Mouse (Mus musculus) liver, embryonic 14.5 days (tissue): ENCODE measurements around the gene Samd4. TPM values are rescaled to one million over a fixed set of nuclear protein-coding genes. Genes with fewer than 3 reads are reported as not detected.

Experiments
- ATAC-seq: fragments of 200-750 bp; cut with Nextera tagmentation; 2 replicates; pipeline ENCODE4 v1.8.0; 2017; ENCODE audit warnings: moderate number of reproducible peaks, mild to moderate bottlenecking, moderate library complexity; ENCODE audit not compliant: insufficient read depth
- DNase-seq, 3 experiments: peaks; one replicate each; pipeline ENCODE4 v3.0.0-alpha.2; 2012 to 2013; ENCODE audit warnings: low read depth in 3 of 3, low spot score in 3 of 3
- H3K27ac ChIP-seq: fragments of 300-500 bp; sonication (generic); 2 replicates; pipeline ENCODE4 v1.5.1; 2014; ENCODE audit warnings: moderate library complexity, mild to moderate bottlenecking, control low read depth, inconsistent platforms
- H3K27me3 ChIP-seq: fragments of 300-500 bp; sonication (generic); 2 replicates; pipeline ENCODE4 v1.6.1; 2014; ENCODE audit warnings: mild to moderate bottlenecking, low read length, moderate library complexity; ENCODE audit not compliant: control insufficient read depth, insufficient read depth
- H3K36me3 ChIP-seq: fragments of 300-500 bp; sonication (generic); replicated peaks from 2 replicates; pipeline ENCODE4 v1.6.1; 2014; ENCODE audit warnings: low read depth; ENCODE audit not compliant: control insufficient read depth, insufficient read depth
- H3K4me1 ChIP-seq, 2 experiments: fragments of 200-500 bp in 1 of 2; fragments of 300-500 bp in 1 of 2; sonication (generic) in 1 of 2; replicated peaks; 2 replicates each; pipeline ENCODE4 v1.6.1; 2012 to 2014; ENCODE audit warnings: antibody characterized with exemption in 1 of 2, inconsistent platforms in 1 of 2, low read length in 1 of 2; ENCODE audit not compliant: control insufficient read depth in 2 of 2, insufficient read depth in 2 of 2
- H3K4me2 ChIP-seq: fragments of 300-500 bp; sonication (generic); 2 replicates; pipeline ENCODE4 v1.6.1; 2014; ENCODE audit warnings: low read depth, mild to moderate bottlenecking, control low read depth, moderate library complexity
- H3K4me3 ChIP-seq, 2 experiments: fragments of 200-500 bp in 1 of 2; fragments of 300-500 bp in 1 of 2; sonication (generic) in 1 of 2; 2 replicates each; pipeline ENCODE4 v1.5.1; 2012 to 2014; ENCODE audit warnings: low read depth in 2 of 2, low read length in 2 of 2, mild to moderate bottlenecking in 2 of 2, control low read depth in 1 of 2, inconsistent platforms in 1 of 2, moderate library complexity in 1 of 2; ENCODE audit not compliant: insufficient read depth in 1 of 2
- H3K9ac ChIP-seq: fragments of 300-500 bp; sonication (generic); replicated peaks from 2 replicates; pipeline ENCODE4 v1.6.1; 2014; ENCODE audit warnings: mild to moderate bottlenecking, control low read depth, moderate library complexity
- H3K9me3 ChIP-seq: fragments of 300-500 bp; sonication (generic); 2 replicates; pipeline ENCODE4 v1.6.1; 2016; ENCODE audit warnings: low read length, mixed read lengths; ENCODE audit not compliant: control insufficient read depth
- CTCF ChIP-seq: IDR thresholded peaks from 2 replicates; pipeline ENCODE4 v1.5.1; 2016; ENCODE audit warnings: antibody characterized with exemption, low read depth, control low read depth
- EP300 ChIP-seq: IDR thresholded peaks from 2 replicates; pipeline ENCODE4 v1.6.1; 2016; ENCODE audit warnings: antibody characterized with exemption, low read depth
- WGBS: fragments of 180-500 bp; shearing (Covaris S2); extraction: QIAGEN DNeasy Blood & Tissue Kit; methylation state at CpG from one replicate; pipeline ENCODE4 v1.1.7; 2014; ENCODE audit not compliant: insufficient replicate concordance; 5-methylcytosine and 5-hydroxymethylcytosine counted together
- polyA plus RNA-seq, 2 experiments: library from polyadenylated mRNA; depleted of rRNA in 1 of 2; stranded (reverse) in 1 of 2; unstranded in 1 of 2; fragments of >200 nt; fragmentation: Nextera tagmentation in 1 of 2; extraction: Ambion mirVana in 1 of 2; gene quantifications; 2 replicates each; pipeline versions ENCODE4 v1.2.1 to v1.2.3; 2012 to 2014

The Samd4 gene
- polyA plus RNA-seq, 2 experiments = 0.19 to 0.39 TPM

DNA sequence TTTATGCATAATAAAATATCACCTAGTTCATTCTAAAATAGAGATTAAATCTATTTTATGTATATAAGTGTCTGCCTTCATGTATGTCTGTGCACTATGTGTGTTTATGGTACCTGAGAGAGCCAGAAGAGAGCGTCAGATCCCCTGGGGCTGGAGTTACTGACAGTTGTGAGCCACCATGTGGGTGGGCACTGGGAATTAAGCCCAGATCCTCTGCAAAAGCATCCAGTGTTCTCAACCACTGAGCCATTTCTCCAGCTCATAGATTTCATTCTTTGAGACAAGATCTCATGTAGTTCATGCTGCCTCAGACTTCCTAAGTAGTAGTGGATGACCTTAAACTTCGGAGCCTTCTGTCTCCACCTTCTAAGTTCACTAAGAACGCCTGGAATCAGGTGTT, 133.0 kb downstream of the Samd4 start:
- ATAC-seq = no peak
- no peak overlapping the region for H3K27ac ChIP-seq
- no peaks in the 10 kb centered on the region for H3K27me3 ChIP-seq

DNA sequence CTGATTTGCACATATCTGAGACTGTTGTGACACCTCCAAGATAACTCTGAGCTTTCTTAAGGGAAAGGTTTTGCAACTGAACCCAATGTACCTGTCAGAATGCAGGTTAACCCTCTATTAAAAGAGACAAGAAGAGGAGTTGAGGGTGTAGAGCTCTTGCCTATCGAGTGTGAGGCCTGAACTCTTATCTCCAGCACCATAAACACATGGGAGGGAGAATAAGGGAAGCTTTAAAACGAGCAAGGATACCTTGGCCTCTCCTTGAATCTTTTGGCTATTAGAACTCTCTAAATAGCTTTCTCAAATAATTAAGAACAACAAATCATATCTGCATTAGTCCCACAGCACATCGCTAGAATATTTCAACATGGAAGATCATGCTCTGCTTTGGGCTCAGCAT, 135.0 kb downstream of the Samd4 start:
- no peak for ATAC-seq

More for the DNA sequence above, 133.0 kb downstream of the Samd4 start:
- WGBS = 69% methylated on average over 3 of the region's 3 CpGs
- Histone ChIP-seq H3K4me1 (no peaks in the 10 kb centered on the region), H3K4me3 (no peak overlapping the region), H3K9ac (no peak overlapping the region), H3K9me3 (no peaks in the 10 kb centered on the region), H3K4me2 (no peak overlapping the region), H3K36me3 (no peaks in the 10 kb centered on the region)
- DNase-seq = no peak
- TF ChIP-seq CTCF = no peak
- no peak for TF ChIP-seq EP300

DNA sequence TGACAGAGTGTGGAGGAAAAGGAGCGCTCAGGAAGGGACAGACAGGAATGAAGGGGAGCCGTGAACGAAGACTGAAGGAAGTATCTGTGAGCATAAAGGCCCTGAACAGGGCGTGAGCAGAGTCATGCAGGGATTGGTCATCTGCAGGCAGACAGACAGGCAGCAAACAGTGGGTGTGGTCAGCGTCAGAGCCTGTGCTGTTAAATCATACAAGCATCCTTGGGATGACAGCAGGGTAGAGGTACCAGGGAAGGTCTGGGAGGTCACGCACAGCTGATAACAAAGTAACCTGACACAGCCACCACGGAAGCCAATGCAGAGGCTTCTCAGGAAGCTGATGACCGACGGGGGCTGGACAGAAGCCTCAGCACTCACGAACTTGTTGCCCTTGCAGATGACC, 138.2 kb downstream of the Samd4 start:
- no peak overlapping the region for H3K9ac ChIP-seq
- H3K4me2 ChIP-seq = no peak overlapping the region
- TF ChIP-seq EP300 (no peak), CTCF (no peak)
- no peaks in the 10 kb centered on the region for H3K27me3 ChIP-seq
- H3K4me3 ChIP-seq = no peak overlapping the region
- H3K36me3 ChIP-seq = no peaks in the 10 kb centered on the region
- 36% methylated on average over 10 of the region's 10 CpGs for WGBS
- H3K27ac ChIP-seq = no peak overlapping the region
- no peak for DNase-seq
- H3K9me3 ChIP-seq = no peaks in the 10 kb centered on the region
- no peaks in the 10 kb centered on the region for H3K4me1 ChIP-seq
- ATAC-seq = no peak

More for the DNA sequence above, 135.0 kb downstream of the Samd4 start:
- peak in 2 of 3 experiments; percentile 96 to 99 for DNase-seq
- H3K9ac ChIP-seq = no peak overlapping the region
- H3K9me3 ChIP-seq = no peaks in the 10 kb centered on the region
- WGBS = 43% methylated on average over 3 of the region's 3 CpGs
- TF ChIP-seq CTCF = no peak
- no peak for TF ChIP-seq EP300
- H3K4me3 ChIP-seq = no peak overlapping the region
- H3K4me2 ChIP-seq = no peak overlapping the region
- no peak overlapping the region for H3K27ac ChIP-seq
- H3K36me3 ChIP-seq = no peaks in the 10 kb centered on the region
- H3K27me3 ChIP-seq = no peaks in the 10 kb centered on the region
- H3K4me1 ChIP-seq = no peaks in the 10 kb centered on the region

DNA sequence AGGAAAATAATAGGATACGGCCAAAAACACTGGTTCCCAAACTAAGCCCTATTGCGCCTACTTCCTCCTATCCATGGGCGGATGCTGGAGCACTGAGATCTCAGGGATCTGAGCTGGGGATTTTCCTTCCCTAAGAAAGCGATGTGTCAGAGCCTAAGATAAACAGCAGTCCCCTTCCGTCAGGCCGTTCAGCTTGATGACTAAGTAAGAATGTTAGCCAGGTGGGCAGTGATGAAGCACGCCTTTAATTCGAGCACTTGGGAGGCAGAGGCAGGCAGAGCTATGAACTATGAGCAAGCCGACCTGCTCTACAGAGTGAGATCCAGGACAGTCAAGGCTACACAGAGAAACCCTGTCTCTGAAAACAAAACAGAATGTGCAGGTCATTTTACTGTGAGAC, 140.9 kb downstream of the Samd4 start:
- Histone ChIP-seq H3K4me1 (no peaks in the 10 kb centered on the region), H3K4me2 (no peak overlapping the region), H3K36me3 (no peaks in the 10 kb centered on the region), H3K4me3 (no peak overlapping the region), H3K9ac (no peak overlapping the region), H3K9me3 (no peaks in the 10 kb centered on the region), H3K27me3 (no peaks in the 10 kb centered on the region), H3K27ac (no peak overlapping the region)
- TF ChIP-seq CTCF = no peak
- no peak for TF ChIP-seq EP300
- DNase-seq (no peak), ATAC-seq (no peak)
- WGBS = 66% methylated on average over 9 of the region's 9 CpGs

DNA sequence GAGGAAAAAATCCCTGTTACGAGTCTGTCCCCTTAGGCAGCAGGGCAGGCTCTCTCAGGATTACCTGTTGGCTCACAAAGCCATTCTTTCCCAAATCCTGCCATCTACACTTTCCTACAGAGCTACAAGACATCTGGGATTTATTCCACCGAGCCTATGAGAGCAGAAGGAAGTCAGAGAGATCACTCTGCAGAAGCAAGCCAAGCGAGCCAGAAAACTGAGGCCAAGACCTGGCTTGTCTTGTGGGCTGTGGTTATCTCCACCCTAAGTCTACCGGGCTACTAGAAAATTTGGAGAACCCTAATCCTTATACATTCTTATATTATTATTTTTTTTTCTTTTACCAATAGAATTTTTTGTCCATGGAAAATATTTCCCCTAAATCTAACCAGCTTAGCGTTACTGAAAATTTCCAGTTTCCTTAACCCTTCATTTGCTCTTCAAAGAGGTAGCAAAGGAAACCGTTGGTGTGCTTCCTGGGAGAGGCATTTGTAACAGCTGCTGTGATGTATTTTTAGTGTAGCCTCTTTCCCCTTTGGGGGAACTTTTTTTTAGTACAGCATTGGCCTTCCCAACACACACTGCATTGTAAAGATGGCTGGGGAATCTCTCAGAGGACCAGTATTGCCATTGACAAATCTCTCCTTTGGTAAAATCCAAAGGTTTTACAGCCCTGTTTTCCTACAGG, 144.9 kb downstream of the Samd4 start:
- DNase-seq = no peak
- Histone ChIP-seq H3K27ac (no peak overlapping the region), H3K27me3 (no peaks in the 10 kb centered on the region), H3K4me1 (no peaks in the 10 kb centered on the region), H3K4me3 (no peak overlapping the region), H3K9me3 (no peaks in the 10 kb centered on the region), H3K36me3 (no peaks in the 10 kb centered on the region), H3K9ac (no peak overlapping the region), H3K4me2 (no peak overlapping the region)
- 46% methylated on average over 6 of the region's 6 CpGs for WGBS
- TF ChIP-seq CTCF = no peak
- TF ChIP-seq EP300 = no peak
- ATAC-seq = no peak
